Mouse (Mus musculus) cerebellum, adult 11 months (tissue): ENCODE results near the gene Cers2.
A peak's percentile ranks its signal among the peaks of the same experiment; 100 is the strongest.
"Not testable (repeated sequence)": the region's sequence is repeated elsewhere in the genome, so short reads cannot be mapped to it uniquely, and the experiment has no call there.

Experiments
- DNase-seq: peaks from one replicate; pipeline ENCODE4 v3.0.0; 2022

Gene Cers2

GRCm38 (mm10) chr3:95319701-95320625 is 5.4 kb downstream of the Cers2 start:
- no peak for DNase-seq

- DNase-seq = no peak
These were observed 8.8 kb downstream of the Cers2 start for GRCm38 (mm10) chr3:95323429-95323828.

GRCm38 (mm10) chr3:95324454-95325144 is 10.0 kb downstream of the Cers2 start:
- no peak for DNase-seq

GRCm38 (mm10) chr3:95328803-95329404 is 14.3 kb downstream of the Cers2 start:
- DNase-seq = no peak

- DNase-seq = no peak
These were observed 16.9 kb downstream of the Cers2 start for GRCm38 (mm10) chr3:95331528-95331927.

- no peak for DNase-seq
These were observed 22.8 kb downstream of the Cers2 start for GRCm38 (mm10) chr3:95337345-95337744.

GRCm38 (mm10) chr3:95338251-95338650 is 23.7 kb downstream of the Cers2 start:
- DNase-seq = no peak

GRCm38 (mm10) chr3:95343356-95344000 is 28.9 kb downstream of the Cers2 start:
- not testable (repeated sequence) for DNase-seq

- no peak for DNase-seq
These were observed 31.9 kb downstream of the Cers2 start for GRCm38 (mm10) chr3:95346454-95346853.

GRCm38 (mm10) chr3:95348343-95348742 is 33.8 kb downstream of the Cers2 start:
- not testable (repeated sequence) for DNase-seq

GRCm38 (mm10) chr3:95349491-95349890 is 34.9 kb downstream of the Cers2 start:
- DNase-seq = no peak

- DNase-seq = not testable (repeated sequence)
These were observed 41.4 kb downstream of the Cers2 start for GRCm38 (mm10) chr3:95355911-95356544.

- DNase-seq = peak; percentile 92
These were observed 42.3 kb downstream of the Cers2 start, which contains the start of gene Setdb1 for GRCm38 (mm10) chr3:95356701-95357449. Gene Setdb1, minus strand, starts transcription at chr3:95357202.

GRCm38 (mm10) chr3:95357746-95358145 is 43.2 kb downstream of the Cers2 start:
- DNase-seq = no peak

- DNase-seq = not testable (repeated sequence)
These were observed 45.7 kb downstream of the Cers2 start for GRCm38 (mm10) chr3:95360276-95360675.

GRCm38 (mm10) chr3:95370101-95370500 is 55.5 kb downstream of the Cers2 start:
- DNase-seq = no peak
